Mouse (Mus musculus) limb, embryonic 12.5 days (tissue): ENCODE results near the gene Hdac9. TPM values are rescaled to one million over a fixed set of nuclear protein-coding genes. Genes with fewer than 3 reads are reported as not detected.

ENCODE experiments used
- ATAC-seq: fragments of 200-750 bp; cut with Nextera tagmentation; 2 replicates; pipeline ENCODE4 v1.8.0; 2017; ENCODE audit warnings: low read depth, moderate TSS enrichment; ENCODE audit not compliant: insufficient number of reproducible peaks, insufficient read depth, low FRiP score, low TSS enrichment
- H3K27ac ChIP-seq: fragments of 300-500 bp; sonication (generic); 2 replicates; pipeline ENCODE4 v1.5.1; 2016; ENCODE audit warnings: mild to moderate bottlenecking, moderate library complexity
- H3K27me3 ChIP-seq: fragments of 300-500 bp; sonication (generic); 2 replicates; pipeline ENCODE4 v1.6.1; 2016; ENCODE audit warnings: mild to moderate bottlenecking, moderate library complexity
- H3K36me3 ChIP-seq: fragments of 300-500 bp; sonication (generic); 2 replicates; pipeline ENCODE4 v1.6.1; 2016; ENCODE audit warnings: mild to moderate bottlenecking, moderate library complexity
- H3K4me1 ChIP-seq: fragments of 300-500 bp; sonication (generic); replicated peaks from 2 replicates; pipeline ENCODE4 v1.6.1; 2016
- H3K4me2 ChIP-seq: fragments of 300-500 bp; sonication (generic); 2 replicates; pipeline ENCODE4 v1.6.1; 2016; ENCODE audit warnings: mild to moderate bottlenecking, moderate library complexity
- H3K4me3 ChIP-seq: fragments of 300-500 bp; sonication (generic); replicated peaks from 2 replicates; pipeline ENCODE4 v1.5.1; 2016; ENCODE audit warnings: mild to moderate bottlenecking
- H3K9ac ChIP-seq: fragments of 300-500 bp; sonication (generic); replicated peaks from 2 replicates; pipeline ENCODE4 v1.6.1; 2016; ENCODE audit warnings: mild to moderate bottlenecking, moderate library complexity
- H3K9me3 ChIP-seq: fragments of 300-500 bp; sonication (generic); 2 replicates; pipeline ENCODE4 v1.6.1; 2016; ENCODE audit warnings: mild to moderate bottlenecking, moderate library complexity
- WGBS: fragments of 180-500 bp; shearing (Covaris S2); methylation state at CpG from one replicate; pipeline ENCODE4 v1.1.7; 2016; 5-methylcytosine and 5-hydroxymethylcytosine counted together
- polyA plus RNA-seq: library from polyadenylated mRNA; unstranded; fragments of >200 nt; fragmentation: Nextera tagmentation; extraction: Ambion mirVana; gene quantifications from 2 replicates; pipeline ENCODE4 v1.2.1, GENCODE M21; 2016

The Hdac9 gene
- polyA plus RNA-seq, 1 experiment from 2014 or later: 13.0 TPM

- Histone ChIP-seq H3K4me3 (no peak overlapping the region), H3K9me3 (no peaks in the 10 kb centered on the region), H3K27ac (no peak overlapping the region), H3K4me1 (peaks cover 26% of the 10 kb centered on the region), H3K4me2 (no peak overlapping the region), H3K36me3 (no peaks in the 10 kb centered on the region), H3K9ac (no peak overlapping the region), H3K27me3 (no peaks in the 10 kb centered on the region)
- ATAC-seq: no peak
- 39% methylated on average over 3 of the region's 3 CpGs for whole genome bisulfite sequencing
Measured at GRCm38 (mm10) chr12:34529165-34529545, 387.7 kb downstream of the Hdac9 start.

GRCm38 (mm10) chr12:34528201-34529164, 388.4 kb downstream of the Hdac9 start:
- Histone ChIP-seq H3K9ac (no peak overlapping the region), H3K36me3 (no peaks in the 10 kb centered on the region), H3K27ac (peak overlapping the region; percentile 68), H3K4me2 (peak overlapping the region; percentile 35), H3K4me3 (peak overlapping the region; percentile 10; the same call in 1 of the 2 replicates), H3K27me3 (no peaks in the 10 kb centered on the region), H3K4me1 (peaks cover 26% of the 10 kb centered on the region), H3K9me3 (no peaks in the 10 kb centered on the region)
- WGBS: 20% methylated on average over 11 of the region's 11 CpGs
- no peak; the same call in 1 of the 2 replicates for ATAC-seq

- 50% methylated on average over 4 of the region's 4 CpGs for WGBS
- Histone ChIP-seq H3K36me3 (no peaks in the 10 kb centered on the region), H3K9ac (no peak overlapping the region), H3K4me1 (peaks cover 26% of the 10 kb centered on the region), H3K4me3 (no peak overlapping the region), H3K4me2 (peak overlapping the region; percentile 35), H3K27me3 (no peaks in the 10 kb centered on the region), H3K27ac (peak overlapping the region; percentile 68), H3K9me3 (no peaks in the 10 kb centered on the region)
- no peak for ATAC-seq
Measured at GRCm38 (mm10) chr12:34527761-34528160, 389.1 kb downstream of the Hdac9 start.

GRCm38 (mm10) chr12:34521468-34521867, 395.4 kb downstream of the Hdac9 start:
- Histone ChIP-seq H3K4me1 (no peaks in the 10 kb centered on the region), H3K36me3 (no peaks in the 10 kb centered on the region), H3K4me3 (no peak overlapping the region), H3K9ac (no peak overlapping the region), H3K27ac (no peak overlapping the region), H3K4me2 (no peak overlapping the region), H3K9me3 (no peaks in the 10 kb centered on the region), H3K27me3 (no peaks in the 10 kb centered on the region)
- ATAC-seq: no peak
- 83% methylated on average over 2 of the region's 2 CpGs for WGBS

GRCm38 (mm10) chr12:34516769-34517562, 399.9 kb downstream of the Hdac9 start:
- H3K27ac ChIP-seq: no peak overlapping the region
- H3K27me3 ChIP-seq: no peaks in the 10 kb centered on the region
- no peaks in the 10 kb centered on the region for H3K4me1 ChIP-seq
- 72% methylated on average over 6 of the region's 6 CpGs for WGBS
- no peak for ATAC-seq
- no peak overlapping the region for H3K9ac ChIP-seq
- H3K4me3 ChIP-seq: no peak overlapping the region
- no peaks in the 10 kb centered on the region for H3K9me3 ChIP-seq
- H3K36me3 ChIP-seq: no peaks in the 10 kb centered on the region
- H3K4me2 ChIP-seq: no peak overlapping the region

- Histone ChIP-seq H3K36me3 (no peaks in the 10 kb centered on the region), H3K9me3 (no peaks in the 10 kb centered on the region), H3K27ac (no peak overlapping the region), H3K9ac (no peak overlapping the region), H3K4me3 (no peak overlapping the region), H3K4me1 (no peaks in the 10 kb centered on the region), H3K4me2 (no peak overlapping the region), H3K27me3 (no peaks in the 10 kb centered on the region)
- no peak for ATAC-seq
- 93% methylated on average over 1 of the region's 1 CpGs for WGBS
Measured at GRCm38 (mm10) chr12:34506345-34506744, 410.6 kb downstream of the Hdac9 start.

- Histone ChIP-seq H3K4me3 (no peak overlapping the region), H3K27ac (no peak overlapping the region), H3K36me3 (no peaks in the 10 kb centered on the region), H3K9ac (no peak overlapping the region), H3K9me3 (no peaks in the 10 kb centered on the region), H3K4me2 (no peak overlapping the region), H3K4me1 (no peaks in the 10 kb centered on the region; the same call in none of the 2 replicates), H3K27me3 (no peaks in the 10 kb centered on the region)
- ATAC-seq: no peak
- WGBS: 66% methylated on average over 9 of the region's 9 CpGs
Measured at GRCm38 (mm10) chr12:34498751-34499626, 417.9 kb downstream of the Hdac9 start.

- no peaks in the 10 kb centered on the region; the same call in none of the 2 replicates for H3K4me1 ChIP-seq
- no peak overlapping the region for H3K9ac ChIP-seq
- 72% methylated on average over 8 of the region's 8 CpGs for WGBS
- no peak for ATAC-seq
- no peaks in the 10 kb centered on the region for H3K9me3 ChIP-seq
- H3K4me2 ChIP-seq: no peak overlapping the region
- no peaks in the 10 kb centered on the region for H3K36me3 ChIP-seq
- no peak overlapping the region for H3K27ac ChIP-seq
- no peak overlapping the region for H3K4me3 ChIP-seq
- no peaks in the 10 kb centered on the region for H3K27me3 ChIP-seq
Measured at GRCm38 (mm10) chr12:34498331-34498730, 418.6 kb downstream of the Hdac9 start.

GRCm38 (mm10) chr12:34497702-34498101, 419.2 kb downstream of the Hdac9 start:
- no peak for ATAC-seq
- Histone ChIP-seq H3K27ac (no peak overlapping the region), H3K4me1 (no peaks in the 10 kb centered on the region; the same call in none of the 2 replicates), H3K36me3 (no peaks in the 10 kb centered on the region), H3K4me2 (no peak overlapping the region), H3K9ac (no peak overlapping the region), H3K4me3 (no peak overlapping the region), H3K9me3 (no peaks in the 10 kb centered on the region), H3K27me3 (no peaks in the 10 kb centered on the region)
- WGBS: 75% methylated on average over 3 of the region's 3 CpGs

GRCm38 (mm10) chr12:34495940-34496339, 421.0 kb downstream of the Hdac9 start:
- Histone ChIP-seq H3K27me3 (no peaks in the 10 kb centered on the region), H3K9me3 (no peaks in the 10 kb centered on the region), H3K27ac (no peak overlapping the region), H3K4me3 (peak overlapping the region; percentile 27), H3K4me1 (no peaks in the 10 kb centered on the region; the same call in none of the 2 replicates), H3K4me2 (peak overlapping the region; percentile 7; the same call in 1 of the 2 replicates), H3K36me3 (no peaks in the 10 kb centered on the region), H3K9ac (no peak overlapping the region)
- WGBS: 60% methylated on average over 3 of the region's 3 CpGs
- ATAC-seq: no peak
